Mouse (Mus musculus) ES-E14 (cell line): ENCODE measurements at regions not wholly inside any gene's neighbourhood (a gene's known extent, or its start where the extent isn't known, plus 50 kb on each side); places are given as distances from the start of the nearest gene placed in this dataset.

Source experiments
- CHD2 ChIP-seq: IDR thresholded peaks from 2 replicates; pipeline ENCODE4 v1.6.1; 2014; ENCODE audit warnings: mild to moderate bottlenecking, low read depth, low read length, inconsistent platforms
- HCFC1 ChIP-seq: IDR thresholded peaks from 2 replicates; pipeline ENCODE4 v1.6.1; 2012; ENCODE audit warnings: low read length, inconsistent platforms, borderline replicate concordance; ENCODE audit not compliant: insufficient read depth
- ZC3H11A ChIP-seq: IDR thresholded peaks from 2 replicates; pipeline ENCODE4 v1.6.1; 2012; ENCODE audit warnings: low read depth, mild to moderate bottlenecking, inconsistent platforms, low read length, borderline replicate concordance

DNA sequence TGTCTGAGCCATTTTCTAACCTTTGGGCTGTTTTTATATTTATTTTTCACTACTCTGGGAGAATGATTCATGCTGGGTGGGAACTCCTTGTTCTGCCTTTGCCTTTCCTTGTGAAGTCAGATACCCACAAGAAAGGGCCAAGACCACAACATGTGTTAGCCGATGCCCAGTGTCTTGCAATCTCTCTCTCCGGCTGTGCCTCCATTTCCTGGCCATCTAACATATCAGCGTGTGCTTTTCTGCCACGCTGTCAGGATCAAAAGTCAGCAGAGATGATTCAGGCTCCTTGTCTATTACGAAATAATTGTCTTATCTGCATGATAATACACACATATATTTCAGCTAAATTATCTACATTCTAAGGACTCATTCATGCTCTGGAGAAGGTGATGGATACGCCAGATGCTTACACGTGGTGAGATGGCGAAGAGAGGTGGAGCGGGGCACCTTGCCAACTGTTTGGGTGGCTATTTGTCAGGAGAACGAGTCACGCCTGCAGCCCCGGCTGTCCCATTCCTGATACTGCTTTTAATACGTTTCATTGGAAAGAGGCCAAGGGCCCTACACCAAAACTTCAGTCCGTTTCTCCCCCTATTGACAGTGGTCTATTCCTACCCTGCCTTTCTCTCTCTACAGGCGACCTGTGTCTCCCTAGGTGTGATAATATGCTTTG, 842.1 kb upstream of the Car8 start:
- TF ChIP-seq CHD2, result no peak
- TF ChIP-seq ZC3H11A, result no peak
- no peak for TF ChIP-seq HCFC1
